Mouse (Mus musculus): Measurements from ENCODE around the gene Slc25a21. TPM values are rescaled to one million over a fixed set of nuclear protein-coding genes. Genes with fewer than 3 reads are reported as not detected.

The Slc25a21 gene
- polyA plus RNA-seq, 1 experiment, result 0.47 TPM

- DNase-seq (ENCODE audit: low spot score), result no peak
These were observed 505.7 kb downstream of the Slc25a21 start, which contains the start of gene Pax9 for GRCm38 (mm10) chr12:56691427-56692079. TSS of gene Pax9 (plus strand) at chr12:56691767.

- no peak for DNase-seq (ENCODE audit: low spot score)
These were observed 506.3 kb downstream of the Slc25a21 start for GRCm38 (mm10) chr12:56691001-56691400.

GRCm38 (mm10) chr12:56690366-56690765, 506.9 kb downstream of the Slc25a21 start:
- DNase-seq (ENCODE audit: low spot score), result no peak

GRCm38 (mm10) chr12:56689736-56690135, 507.5 kb downstream of the Slc25a21 start:
- no peak for DNase-seq (ENCODE audit: low spot score)

GRCm38 (mm10) chr12:56689331-56689730, 507.9 kb downstream of the Slc25a21 start:
- no peak for DNase-seq (ENCODE audit: low spot score)

- DNase-seq (ENCODE audit: low spot score), result no peak
These were observed 508.4 kb downstream of the Slc25a21 start for GRCm38 (mm10) chr12:56688920-56689319.

- DNase-seq (ENCODE audit: low spot score), result no peak
These were observed 508.8 kb downstream of the Slc25a21 start for GRCm38 (mm10) chr12:56688482-56688840.

GRCm38 (mm10) chr12:56687640-56688481, 509.4 kb downstream of the Slc25a21 start:
- no peak for DNase-seq (ENCODE audit: low spot score)

- DNase-seq (ENCODE audit: low spot score), result no peak
These were observed 516.0 kb downstream of the Slc25a21 start for GRCm38 (mm10) chr12:56681096-56681811.

- DNase-seq (ENCODE audit: low spot score), result no peak
These were observed 519.7 kb downstream of the Slc25a21 start for GRCm38 (mm10) chr12:56677620-56678019.

GRCm38 (mm10) chr12:56674726-56675125, 522.5 kb downstream of the Slc25a21 start:
- DNase-seq (ENCODE audit: low spot score), result no peak

GRCm38 (mm10) chr12:56670795-56671194, 526.5 kb downstream of the Slc25a21 start:
- no peak for DNase-seq (ENCODE audit: low spot score)

- no peak for DNase-seq (ENCODE audit: low spot score)
These were observed 527.7 kb downstream of the Slc25a21 start for GRCm38 (mm10) chr12:56669451-56670122.

Other genes with a start within 250 kb of the Slc25a21 start
- gene Prps1l3, start 32.9 kb upstream of the Slc25a21 start, polyA plus RNA-seq (2012; rRNA removed), result 19.9 and 23.6 TPM in 2 replicates
- 15.5 and 18.4 TPM in 2 replicates for gene Mipol1, start 33.0 kb upstream of the Slc25a21 start, polyA plus RNA-seq (2012; rRNA removed)